Mouse (Mus musculus) stomach, postnatal 0 days (tissue): ENCODE data around the gene Eps8. TPM values are rescaled to one million over a fixed set of nuclear protein-coding genes. Genes with fewer than 3 reads are reported as not detected.
"Not testable (repeated sequence)": the region's sequence is repeated elsewhere in the genome, so short reads cannot be mapped to it uniquely, and the experiment has no call there.

Source experiments
- ATAC-seq: fragments of 200-750 bp; cut with Nextera tagmentation; 2 replicates; pipeline ENCODE4 v1.8.0; 2017; ENCODE audit not compliant: low FRiP score, low TSS enrichment
- DNase-seq: peaks from one replicate; pipeline ENCODE4 v3.0.0-alpha.2; 2016; ENCODE audit warnings: low spot score
- H3K27ac ChIP-seq: fragments of 300-500 bp; sonication (generic); replicated peaks from 2 replicates; pipeline ENCODE4 v1.5.1; 2014; ENCODE audit warnings: mild to moderate bottlenecking, control low read depth
- H3K27me3 ChIP-seq: fragments of 300-500 bp; sonication (generic); 2 replicates; pipeline ENCODE4 v1.6.1; 2014; ENCODE audit warnings: low read length; ENCODE audit not compliant: control insufficient read depth, insufficient read depth
- H3K36me3 ChIP-seq: fragments of 300-500 bp; sonication (generic); 2 replicates; pipeline ENCODE4 v1.6.1; 2014; ENCODE audit warnings: low read length, mixed read lengths; ENCODE audit not compliant: control insufficient read depth, insufficient read depth
- H3K4me1 ChIP-seq: fragments of 300-500 bp; sonication (generic); replicated peaks from 2 replicates; pipeline ENCODE4 v1.6.1; 2014; ENCODE audit warnings: antibody characterized with exemption; ENCODE audit not compliant: control insufficient read depth, insufficient read depth
- H3K4me2 ChIP-seq: fragments of 300-500 bp; sonication (generic); replicated peaks from 2 replicates; pipeline ENCODE4 v1.6.1; 2014; ENCODE audit warnings: low read depth, mild to moderate bottlenecking, control low read depth, moderate library complexity
- H3K4me3 ChIP-seq: fragments of 300-500 bp; sonication (generic); 2 replicates; pipeline ENCODE4 v1.5.1; 2014; ENCODE audit warnings: low read depth, low read length, control low read depth
- H3K9ac ChIP-seq: fragments of 300-500 bp; sonication (generic); 2 replicates; pipeline ENCODE4 v1.6.1; 2014; ENCODE audit warnings: mild to moderate bottlenecking, low read length, control low read depth, mixed read lengths
- H3K9me3 ChIP-seq: fragments of 300-500 bp; sonication (generic); 2 replicates; pipeline ENCODE4 v1.6.1; 2016; ENCODE audit warnings: low read length; ENCODE audit not compliant: control insufficient read depth
- CTCF ChIP-seq: IDR thresholded peaks from 2 replicates; pipeline ENCODE4 v1.5.1; 2016; ENCODE audit warnings: antibody characterized with exemption, low read depth, mild to moderate bottlenecking, moderate library complexity
- EP300 ChIP-seq: optimal IDR thresholded peaks from 2 replicates; pipeline ENCODE3; 2016; ENCODE audit warnings: antibody characterized with exemption
- WGBS: fragments of 180-500 bp; shearing (Covaris S2); extraction: QIAGEN DNeasy Blood & Tissue Kit; methylation state at CpG from one replicate; pipeline ENCODE4 v1.1.7; 2014; 5-methylcytosine and 5-hydroxymethylcytosine counted together
- polyA plus RNA-seq: library from polyadenylated mRNA; unstranded; fragments of >200 nt; fragmentation: Nextera tagmentation; extraction: Ambion mirVana; gene quantifications from 2 replicates; pipeline ENCODE4 v1.2.1, GENCODE M21; 2015

The Eps8 gene
- polyA plus RNA-seq, 1 experiment from 2014 or later: 23.1 TPM

DNA sequence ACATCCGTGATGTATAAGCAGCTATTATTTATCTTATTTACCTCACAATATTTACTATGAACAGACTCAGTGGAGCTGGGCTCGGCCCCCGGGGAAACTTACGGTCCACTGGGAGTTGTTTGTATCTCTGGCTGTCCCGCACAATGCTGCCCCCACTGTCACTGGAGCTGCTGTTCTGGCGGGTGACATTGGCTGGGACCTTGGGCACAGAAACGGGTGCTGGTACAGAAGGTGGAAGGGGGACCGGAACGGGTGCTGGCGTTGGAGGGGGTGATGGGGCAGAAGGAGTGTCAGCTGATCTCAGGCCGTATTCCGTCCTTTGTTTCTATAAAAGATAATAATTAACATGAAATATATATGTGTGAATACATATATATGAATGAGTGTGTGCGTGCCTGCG is 164.6 kb downstream of the Eps8 start:
- Histone ChIP-seq H3K4me3 (no peak overlapping the region), H3K9me3 (no peaks in the 10 kb centered on the region), H3K27ac (no peak overlapping the region), H3K27me3 (no peaks in the 10 kb centered on the region), H3K4me2 (no peak overlapping the region), H3K9ac (no peak overlapping the region), H3K4me1 (no peaks in the 10 kb centered on the region), H3K36me3 (no peaks in the 10 kb centered on the region)
- DNase-seq (no peak), ATAC-seq (no peak)
- WGBS: 89% methylated on average over 14 of the region's 14 CpGs
- TF ChIP-seq CTCF (no peak), EP300 (no peak)

DNA sequence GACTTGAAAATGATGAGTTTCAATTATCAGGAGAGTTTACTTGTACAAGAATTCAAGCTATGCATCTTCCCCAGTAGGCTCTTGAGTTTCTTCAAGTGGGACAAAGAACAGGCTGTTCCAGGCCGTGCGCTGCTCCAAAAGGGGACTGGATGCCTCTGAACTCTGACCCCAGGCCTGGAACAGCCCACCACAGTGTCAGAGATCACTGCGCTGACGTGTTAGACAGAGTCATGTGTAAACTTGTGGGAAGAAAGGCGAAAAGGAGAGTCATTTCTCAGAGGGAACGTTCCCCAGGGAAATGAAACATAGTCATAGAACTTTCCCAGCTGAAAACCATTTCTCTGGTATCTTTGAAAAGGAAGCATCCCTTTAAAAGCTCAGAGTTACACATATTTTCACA is 167.2 kb downstream of the Eps8 start:
- no peak for ATAC-seq
- Histone ChIP-seq H3K4me3 (no peak overlapping the region), H3K27me3 (no peaks in the 10 kb centered on the region), H3K4me1 (no peaks in the 10 kb centered on the region), H3K9ac (no peak overlapping the region), H3K36me3 (no peaks in the 10 kb centered on the region), H3K27ac (no peak overlapping the region), H3K9me3 (no peaks in the 10 kb centered on the region), H3K4me2 (no peak overlapping the region)
- 49% methylated on average over 6 of the region's 6 CpGs for WGBS
- TF ChIP-seq CTCF: no peak
- no peak for TF ChIP-seq EP300
- no peak for DNase-seq

DNA sequence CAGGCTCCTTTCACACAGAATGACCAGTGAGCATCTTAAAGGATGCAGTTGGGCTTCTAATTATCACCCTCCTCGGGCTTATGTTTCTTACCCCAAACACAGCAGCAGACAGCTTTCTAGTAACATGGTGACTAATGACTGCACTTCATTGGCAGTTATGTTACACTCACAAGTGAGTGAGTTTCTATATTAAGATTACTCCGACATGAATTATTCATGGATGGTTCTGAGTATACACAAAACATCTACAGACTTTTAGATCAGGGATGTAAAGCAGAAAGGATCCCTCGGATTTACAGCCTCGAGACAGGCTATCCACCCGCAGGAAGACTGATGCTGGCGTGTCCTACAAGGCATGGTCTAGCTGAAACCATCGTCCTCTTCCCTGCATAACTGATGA is 171.8 kb downstream of the Eps8 start:
- 85% methylated on average over 7 of the region's 7 CpGs for WGBS
- DNase-seq (no peak), ATAC-seq (no peak)
- H3K4me2 ChIP-seq: no peak overlapping the region
- no peaks in the 10 kb centered on the region for H3K27me3 ChIP-seq
- H3K36me3 ChIP-seq: 0 out of 2 replicates have a peak, but pooled peaks cover 3% of the 10 kb centered on the region
- no peak overlapping the region for H3K9ac ChIP-seq
- no peak overlapping the region for H3K4me3 ChIP-seq
- TF ChIP-seq EP300 (no peak), CTCF (no peak)
- no peaks in the 10 kb centered on the region for H3K9me3 ChIP-seq
- H3K4me1 ChIP-seq: no peaks in the 10 kb centered on the region
- H3K27ac ChIP-seq: no peak overlapping the region

GRCm38 (mm10) chr6:137475695-137476094 is 179.0 kb downstream of the Eps8 start:
- H3K4me2 ChIP-seq, H3K36me3 ChIP-seq, H3K4me3 ChIP-seq, H3K4me1 ChIP-seq, H3K9me3 ChIP-seq, H3K27ac ChIP-seq, DNase-seq, H3K9ac ChIP-seq, H3K27me3 ChIP-seq, ATAC-seq: not testable (repeated sequence)
- 97% methylated on average over 5 of the region's 5 CpGs for WGBS

GRCm38 (mm10) chr6:137473433-137473832 is 181.2 kb downstream of the Eps8 start:
- TF ChIP-seq CTCF (no peak), EP300 (no peak)
- no peak for ATAC-seq

GRCm38 (mm10) chr6:137472129-137472528 is 182.5 kb downstream of the Eps8 start:
- ATAC-seq (no peak), DNase-seq (no peak)
- Histone ChIP-seq H3K4me3 (no peak overlapping the region), H3K4me1 (0 out of 2 replicates have a peak, but pooled peaks cover 2% of the 10 kb centered on the region), H3K27me3 (no peaks in the 10 kb centered on the region), H3K4me2 (no peak overlapping the region), H3K27ac (no peak overlapping the region), H3K36me3 (no peaks in the 10 kb centered on the region), H3K9me3 (no peaks in the 10 kb centered on the region), H3K9ac (no peak overlapping the region)
- 77% methylated on average over 9 of the region's 9 CpGs for WGBS
- TF ChIP-seq CTCF: no peak
- TF ChIP-seq EP300: no peak

More at GRCm38 (mm10) chr6:137473433-137473832, 181.2 kb downstream of the Eps8 start:
- DNase-seq: no peak
- Histone ChIP-seq H3K4me2 (no peak overlapping the region), H3K9me3 (no peaks in the 10 kb centered on the region), H3K4me3 (no peak overlapping the region), H3K27ac (no peak overlapping the region), H3K9ac (no peak overlapping the region), H3K27me3 (no peaks in the 10 kb centered on the region), H3K36me3 (no peaks in the 10 kb centered on the region), H3K4me1 (0 out of 2 replicates have a peak, but pooled peaks cover 2% of the 10 kb centered on the region)
- WGBS: 85% methylated on average over 1 of the region's 1 CpGs
